Mouse (Mus musculus) sigmoid colon, adult 10 weeks (tissue): Measurements from ENCODE around the gene Olfr1438-ps1. TPM values are rescaled to one million over a fixed set of nuclear protein-coding genes. Genes with fewer than 3 reads are reported as not detected.

ENCODE experiments used
- polyA plus RNA-seq: library from polyadenylated mRNA; stranded (reverse); fragments of 350-450 nt; fragmentation: Illumina TruSeq; extraction: RNeasy Lipid Tissue Mini Kit (QIAGEN cat#74804); gene quantifications from one replicate; pipeline ENCODE4 v1.2.3, GENCODE M21; 2014; ENCODE audit warnings: low read depth, low replicate concordance

Gene Olfr1438-ps1
- polyA plus RNA-seq = not detected

DNA sequence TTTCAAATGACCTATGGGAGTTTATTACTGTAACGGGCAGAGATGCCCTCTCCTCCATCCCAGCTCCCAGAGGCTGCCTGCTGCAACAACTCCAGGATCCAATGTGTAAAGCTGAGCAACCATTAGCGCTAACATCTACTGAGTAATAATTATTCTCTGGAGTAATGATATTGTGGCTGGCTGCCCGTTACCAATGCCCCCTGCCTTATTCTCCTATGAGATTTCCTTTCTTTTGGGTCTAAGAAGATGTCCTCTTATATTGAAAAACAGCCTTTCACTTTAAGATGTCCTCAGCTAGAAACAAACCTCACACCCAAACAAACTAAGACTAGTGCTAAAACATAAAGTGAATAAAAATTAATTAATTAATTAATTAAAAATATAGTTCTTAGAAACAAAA lies at the start of gene Olfr1438-ps1:
Gene Olfr1438-ps1 (minus strand): TSS at position 101 of the 400 bp plus-strand sequence.

DNA sequence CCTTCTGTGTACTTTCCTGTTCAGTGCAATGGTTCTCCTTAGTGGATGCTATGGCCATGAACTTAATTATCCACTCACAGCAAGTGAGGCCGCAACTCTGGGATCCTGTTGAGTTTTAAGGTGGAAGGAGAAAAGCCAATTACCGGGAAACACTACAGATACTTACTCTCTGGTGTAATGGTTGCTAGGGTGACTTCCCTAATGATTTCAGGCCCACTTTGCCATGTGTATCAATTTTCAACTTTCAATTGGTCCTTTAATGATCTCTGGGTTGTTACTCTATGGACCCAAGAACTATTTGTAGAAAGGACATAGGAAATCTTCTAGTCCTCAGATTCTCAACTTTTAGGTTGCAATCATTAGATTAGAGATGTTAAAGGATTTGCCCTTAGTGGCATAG lies 10.7 kb downstream of the Olfr1438-ps1 start, which contains the start of gene Olfr1437:
Gene Olfr1437 (minus strand): TSS at position 101 of the 400 bp plus-strand sequence.

GRCm38 (mm10) chr19:12299030-12299429 lies 36.7 kb downstream of the Olfr1438-ps1 start, which contains the start of gene Olfr1436:
Gene Olfr1436, minus strand, starts transcription at chr19:12299130.

DNA sequence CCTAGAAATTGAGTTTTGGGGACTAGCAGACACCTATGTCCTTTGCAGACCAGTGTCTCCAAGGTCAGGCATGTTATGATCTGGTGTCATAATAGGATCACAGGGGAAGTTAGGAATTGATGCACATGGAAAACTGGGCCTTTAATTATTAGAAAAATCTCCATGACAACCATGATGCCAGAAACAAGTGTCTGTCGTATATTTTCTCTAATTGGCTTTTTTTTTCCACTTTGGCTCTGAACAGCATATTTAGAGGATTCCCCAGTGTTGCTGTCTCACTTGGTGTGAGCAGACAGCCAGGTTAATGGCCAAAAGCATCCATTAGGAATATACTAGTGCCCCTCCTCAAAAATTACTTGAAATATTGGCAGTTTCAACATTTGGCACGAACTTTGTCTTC lies 56.2 kb downstream of the Olfr1438-ps1 start, which contains the start of gene Olfr1434:
Gene Olfr1434 (plus strand): TSS at position 301 of the 400 bp plus-strand sequence.

Other genes starting within 250 kb of the Olfr1438-ps1 start
- not detected for gene Olfr1426, start 243.9 kb downstream of the Olfr1438-ps1 start, polyA plus RNA-seq
- gene Olfr1427, start 232.6 kb downstream of the Olfr1438-ps1 start, polyA plus RNA-seq = not detected
- not detected for gene Olfr1428, start 220.0 kb downstream of the Olfr1438-ps1 start, polyA plus RNA-seq
- gene Olfr76, start 212.7 kb downstream of the Olfr1438-ps1 start, polyA plus RNA-seq = not detected
- not detected for gene Olfr1555-ps1, start 165.8 kb downstream of the Olfr1438-ps1 start, polyA plus RNA-seq
- not detected for gene Olfr1431, start 135.3 kb downstream of the Olfr1438-ps1 start, polyA plus RNA-seq
- not detected for gene Olfr1432, start 103.3 kb downstream of the Olfr1438-ps1 start, polyA plus RNA-seq
- gene Olfr262, start 94.3 kb downstream of the Olfr1438-ps1 start, polyA plus RNA-seq = not detected
- not detected for gene Olfr235, start 74.9 kb downstream of the Olfr1438-ps1 start, polyA plus RNA-seq
- not detected for gene Olfr1434, start 56.1 kb downstream of the Olfr1438-ps1 start, polyA plus RNA-seq
- not detected for gene Olfr1436, start 36.8 kb downstream of the Olfr1438-ps1 start, polyA plus RNA-seq
- gene Olfr1437, start 10.8 kb downstream of the Olfr1438-ps1 start, polyA plus RNA-seq = not detected
- not detected for gene Olfr1440, start 51.4 kb upstream of the Olfr1438-ps1 start, polyA plus RNA-seq
- gene Olfr1441, start 81.5 kb upstream of the Olfr1438-ps1 start, polyA plus RNA-seq = not detected
- gene Pfpl, start 92.0 kb upstream of the Olfr1438-ps1 start, polyA plus RNA-seq = not detected
- gene Mpeg1, start 124.9 kb upstream of the Olfr1438-ps1 start, polyA plus RNA-seq = 42.2 TPM
- gene Dtx4, start 165.5 kb upstream of the Olfr1438-ps1 start, polyA plus RNA-seq = 12.0 TPM
- gene Fam111a, start 209.8 kb upstream of the Olfr1438-ps1 start, polyA plus RNA-seq = 41.9 TPM